Mouse (Mus musculus) kidney, adult 8-10 months (tissue): ENCODE measurements around the gene Gars.
A peak's percentile ranks its signal among the peaks of the same experiment; 100 is the strongest.

ENCODE experiments used
- DNase-seq, 2 experiments: peaks; one replicate each; pipeline ENCODE4 v3.0.0; 2022

The Gars gene

DNA sequence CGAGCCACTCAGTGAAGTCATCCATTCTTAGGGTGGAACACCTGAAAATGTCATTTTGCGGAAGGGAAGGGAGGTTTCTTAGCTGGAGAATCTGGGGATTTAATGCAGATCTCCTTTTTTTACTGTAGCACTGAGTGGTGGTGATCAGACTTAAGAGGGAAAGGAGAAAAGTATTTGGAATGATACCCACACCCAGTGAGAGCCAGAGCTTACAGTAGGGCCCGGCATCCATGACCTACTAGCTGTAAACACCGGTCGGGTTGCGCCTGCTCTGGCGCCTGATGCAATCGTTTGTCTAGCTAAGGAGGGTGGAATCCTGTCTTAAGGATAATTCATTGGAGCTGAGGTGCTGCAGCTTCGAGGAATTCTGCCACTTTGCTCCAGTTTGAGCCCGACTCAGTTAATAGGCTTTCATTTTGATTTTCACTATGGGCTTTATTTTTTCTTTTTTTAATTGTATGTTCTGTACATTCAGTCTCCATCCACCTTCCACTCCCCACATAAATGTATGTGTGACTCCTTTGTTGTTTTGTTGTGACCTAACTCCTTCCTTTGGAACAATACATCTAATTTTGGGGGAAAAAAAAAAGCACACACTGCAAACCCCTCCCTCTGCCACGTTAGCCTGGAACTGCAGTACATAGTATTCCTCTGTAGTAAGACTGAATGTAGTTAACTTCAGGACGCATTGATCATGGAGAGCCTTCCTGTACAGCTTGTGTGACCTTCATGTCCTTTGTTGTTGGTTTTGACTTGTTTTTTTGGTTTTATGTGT lies 1.1 kb downstream of the Gars start:
- DNase-seq: no peak

DNA sequence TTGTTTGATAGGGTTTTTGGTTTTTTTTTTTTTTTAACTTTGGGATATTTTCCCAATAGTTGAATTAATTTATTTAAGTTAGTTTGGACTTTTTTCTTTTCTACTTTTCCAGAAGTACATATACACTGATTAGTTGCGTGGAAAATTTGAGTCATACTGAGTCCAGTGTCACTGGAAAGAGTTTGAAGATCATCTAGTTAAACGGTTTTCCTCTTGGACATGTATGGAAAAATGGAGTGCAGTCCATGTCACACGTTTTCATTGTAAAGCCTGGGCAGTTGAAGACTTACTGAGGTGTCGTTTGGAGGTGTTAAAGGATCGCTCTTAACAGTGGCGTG lies 1.6 kb downstream of the Gars start:
- DNase-seq: no peak

DNA sequence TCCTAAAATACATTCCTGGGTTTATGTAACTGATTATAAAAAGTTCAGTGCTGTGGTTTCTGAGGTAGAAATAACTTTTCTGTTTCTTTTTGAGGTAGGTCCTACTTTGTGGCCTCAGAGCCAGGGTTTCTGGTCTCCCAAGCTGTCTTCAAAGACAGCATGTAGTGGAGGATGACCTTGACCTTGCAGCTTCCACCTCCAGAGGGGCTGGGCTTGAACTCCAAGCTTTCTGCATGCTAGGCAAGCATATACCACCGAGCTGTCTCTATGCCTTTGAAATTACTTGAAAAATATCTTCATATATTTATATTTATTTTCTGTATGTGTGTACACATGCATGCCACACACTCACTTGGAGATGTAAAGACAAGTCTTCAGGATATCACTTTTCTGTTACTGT lies 2.2 kb downstream of the Gars start:
- no peak for DNase-seq

DNA sequence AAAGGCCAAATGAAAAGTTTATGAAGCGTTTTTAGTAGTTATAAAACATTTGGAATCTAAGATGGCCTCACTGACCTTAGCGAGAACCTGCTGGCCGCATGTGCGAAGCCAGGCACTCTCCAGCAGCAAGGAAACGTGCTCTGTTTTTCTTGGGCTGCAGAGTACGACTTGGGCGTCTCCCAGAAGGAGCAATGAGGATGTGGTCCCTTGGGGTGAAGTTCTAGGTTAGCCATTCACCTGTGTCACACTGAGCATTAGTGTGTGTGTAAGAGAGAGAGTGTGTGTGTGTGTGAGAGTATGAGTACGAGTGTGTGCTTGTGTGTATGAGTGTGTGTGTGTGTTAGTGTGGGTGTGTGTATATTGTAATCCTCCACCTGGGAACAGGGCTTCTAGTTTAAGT lies 5.4 kb downstream of the Gars start:
- DNase-seq: no peak

DNA sequence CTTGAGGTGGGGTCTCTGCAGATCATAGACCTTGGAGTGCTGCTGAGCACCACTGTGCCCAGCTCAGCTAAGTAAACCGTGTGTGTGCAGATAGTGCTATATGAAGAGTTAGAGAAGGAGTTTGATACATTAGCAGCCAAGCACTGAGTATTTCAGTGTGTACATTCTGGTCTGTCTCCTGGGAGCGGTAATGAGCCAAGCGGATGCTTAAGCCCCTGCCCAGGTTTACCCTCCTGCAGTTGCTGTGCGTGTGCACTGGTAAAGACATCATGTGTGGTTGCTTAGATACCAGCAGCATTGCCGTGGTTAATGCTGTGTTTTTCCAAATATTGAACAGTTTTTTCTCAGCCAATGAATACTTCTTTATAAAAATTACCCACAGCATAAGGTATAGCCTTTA lies 6.7 kb downstream of the Gars start:
- DNase-seq: no peak

DNA sequence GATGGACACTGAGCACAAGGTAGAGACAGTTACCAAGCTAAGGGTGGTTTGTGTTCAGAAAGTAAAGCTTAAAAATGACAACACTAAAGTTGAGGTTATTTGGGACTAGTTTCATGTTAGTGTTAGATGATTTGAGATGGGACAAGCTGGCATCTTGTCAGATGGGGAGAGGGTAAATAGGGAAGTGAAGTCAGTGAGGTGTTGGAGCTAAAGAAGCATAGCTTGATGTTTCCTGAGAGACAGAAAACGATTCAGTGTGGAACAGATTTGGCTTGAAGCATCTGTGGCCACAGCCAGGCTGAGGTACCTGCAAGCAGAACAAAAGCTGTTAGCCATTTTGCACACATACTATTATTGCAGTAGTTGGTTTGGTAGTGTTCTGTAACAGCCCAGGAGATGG lies 7.5 kb downstream of the Gars start:
- no peak for DNase-seq

DNA sequence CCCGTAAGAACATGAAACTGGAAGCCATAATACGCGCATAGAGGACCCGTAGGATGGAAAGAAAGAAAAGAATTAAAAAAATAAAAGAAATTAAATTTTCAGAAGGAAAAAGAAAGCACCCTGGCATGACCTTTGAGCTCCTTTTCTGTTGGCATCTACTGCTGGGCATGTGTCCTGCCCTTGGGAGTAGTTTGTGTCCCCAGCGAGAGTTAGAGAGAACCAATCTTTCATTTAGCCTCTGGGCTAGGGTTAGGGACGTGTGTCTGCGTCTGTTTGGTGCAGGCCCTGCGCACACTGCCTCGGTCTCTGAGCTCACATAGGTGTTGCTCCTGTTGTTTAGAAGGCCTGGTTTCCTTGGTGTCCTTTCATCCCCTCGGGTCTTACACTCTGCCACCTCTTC lies 11.4 kb downstream of the Gars start:
- no peak for DNase-seq

DNA sequence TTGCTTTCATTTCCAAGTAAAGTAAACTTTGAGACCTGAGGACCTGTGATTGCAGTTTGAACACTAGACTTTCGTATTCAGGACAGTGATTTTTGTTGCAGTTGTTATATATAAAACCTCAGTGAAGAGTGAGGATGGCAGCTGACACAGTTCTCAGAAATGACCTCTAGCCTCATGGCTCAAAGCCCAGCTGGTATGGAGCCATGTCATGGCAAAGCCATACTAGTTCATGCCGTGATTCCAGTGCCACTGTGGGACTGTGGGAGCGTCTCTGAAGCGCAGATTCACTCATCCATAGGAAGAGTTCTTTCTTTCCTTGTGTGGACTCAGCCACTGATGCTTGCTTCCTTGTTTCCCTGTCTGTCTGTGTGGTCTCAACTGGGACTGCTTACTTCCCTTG lies 16.7 kb downstream of the Gars start:
- DNase-seq: no peak

DNA sequence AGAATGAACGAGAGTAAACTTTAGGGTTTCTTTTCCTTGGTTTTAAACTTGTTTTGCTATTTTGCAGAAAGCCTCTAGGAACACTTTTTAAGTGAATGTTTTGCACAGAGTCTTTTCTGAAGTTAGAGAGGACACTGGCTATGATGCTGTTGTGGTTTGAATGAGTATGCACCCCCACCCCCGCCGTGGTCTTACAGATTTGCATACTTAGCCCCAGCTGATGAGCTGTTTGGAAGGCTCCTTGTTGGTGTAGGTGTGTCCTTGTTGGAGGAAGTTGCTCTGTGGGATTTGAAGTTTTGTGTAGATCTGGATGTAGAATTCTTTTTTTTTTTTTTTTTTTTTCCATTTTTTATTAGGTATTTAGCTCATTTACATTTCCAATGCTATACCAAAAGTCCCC lies 19.6 kb downstream of the Gars start:
- no peak for DNase-seq

DNA sequence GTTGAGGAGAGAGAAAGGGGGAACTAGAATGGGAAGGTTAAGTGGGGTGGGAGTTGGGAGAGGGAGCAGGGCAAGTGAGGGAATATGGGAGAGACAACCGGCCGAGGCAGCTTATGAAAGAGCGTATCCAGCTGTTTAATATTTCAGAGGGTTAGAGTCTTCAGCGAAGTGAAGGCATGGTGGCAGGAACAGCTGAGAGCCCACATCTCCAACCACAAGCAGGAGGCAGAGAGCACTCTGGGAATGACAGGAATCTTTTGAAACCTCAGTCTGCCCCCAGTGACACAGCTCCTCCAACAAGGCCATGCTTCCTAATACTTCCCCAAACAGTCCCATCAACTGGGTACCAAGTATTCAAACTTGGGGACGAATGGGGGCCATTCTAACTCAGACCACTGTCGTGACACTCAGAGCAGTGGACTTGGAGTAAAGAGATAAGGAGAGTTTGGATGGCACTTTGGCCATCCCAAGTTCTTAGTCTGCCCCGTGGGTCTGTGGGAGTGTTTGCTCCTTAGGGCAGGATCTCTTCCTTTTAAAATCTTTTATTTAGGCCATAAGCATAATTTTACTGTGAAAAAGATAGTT lies 22.5 kb downstream of the Gars start:
- DNase-seq: no peak

DNA sequence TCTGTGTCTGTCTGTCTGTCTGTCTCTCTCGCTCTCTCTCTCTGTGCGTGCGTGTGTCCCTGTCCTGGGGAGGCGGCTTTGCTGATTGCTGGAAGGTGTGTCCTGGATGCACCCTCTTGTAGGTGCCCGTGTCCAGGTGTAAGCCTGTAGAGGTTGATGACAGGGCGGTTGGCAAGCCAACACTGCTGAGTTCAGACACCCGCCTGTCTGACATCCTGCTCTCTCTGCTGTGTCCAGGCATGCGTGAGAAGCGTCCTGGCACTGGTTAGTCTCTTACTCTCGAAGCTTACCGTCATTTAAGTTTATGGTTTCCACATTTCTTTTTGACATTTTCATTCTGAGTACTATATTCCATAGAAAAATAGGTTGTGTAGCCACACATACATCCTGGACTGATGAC lies 23.5 kb downstream of the Gars start:
- no peak for DNase-seq

DNA sequence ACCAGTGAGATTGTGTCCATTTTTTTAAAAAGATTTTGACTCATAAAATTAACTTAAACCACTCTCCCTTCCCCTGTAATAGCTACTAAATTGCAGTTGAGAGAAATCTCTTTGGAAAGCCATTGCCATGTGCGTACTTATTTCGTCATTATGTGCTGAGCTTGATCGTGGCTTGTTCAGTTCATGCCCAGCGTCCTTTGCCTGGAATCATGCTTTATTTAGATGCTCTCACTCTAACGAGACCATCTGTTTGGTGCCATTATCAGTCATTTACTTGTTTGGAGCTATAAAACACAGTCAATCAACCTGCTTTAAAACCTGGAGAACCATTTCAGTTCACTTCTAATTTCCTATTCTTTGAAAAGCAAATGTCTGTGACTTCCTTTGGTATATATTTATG lies 24.4 kb downstream of the Gars start:
- DNase-seq: no peak

DNA sequence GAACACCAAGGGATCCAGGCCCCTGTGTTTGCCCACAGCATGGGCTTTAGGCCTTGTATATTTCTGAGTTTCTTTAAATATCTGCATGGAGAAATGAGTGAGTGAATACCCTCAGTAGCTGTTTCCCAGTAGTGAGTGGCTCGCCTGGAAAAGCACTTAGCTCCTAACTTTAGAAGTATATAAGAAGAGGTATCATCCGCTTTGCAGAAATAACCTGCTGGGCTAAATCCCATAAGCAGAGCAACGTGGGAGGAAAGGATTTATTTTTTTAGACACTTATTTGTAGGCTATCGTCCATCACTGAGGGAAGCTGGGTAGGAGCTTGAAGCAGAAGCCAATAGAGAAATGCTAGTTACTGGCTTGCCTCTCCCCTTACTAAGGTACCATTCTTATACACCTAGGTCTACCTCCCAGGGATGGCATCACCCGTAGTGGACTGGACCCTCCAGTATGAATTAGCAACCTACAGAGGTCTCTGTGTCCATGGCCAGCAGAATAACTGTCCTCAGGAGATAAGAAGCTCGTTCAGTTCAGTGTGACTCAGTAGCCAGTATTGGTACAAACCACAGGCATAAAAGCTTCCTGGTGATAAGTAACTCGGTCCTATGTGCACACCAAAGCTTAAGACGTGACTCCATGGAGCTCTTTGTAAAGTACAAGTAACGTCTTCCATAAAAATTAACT lies 26.1 kb downstream of the Gars start:
- DNase-seq: no peak

DNA sequence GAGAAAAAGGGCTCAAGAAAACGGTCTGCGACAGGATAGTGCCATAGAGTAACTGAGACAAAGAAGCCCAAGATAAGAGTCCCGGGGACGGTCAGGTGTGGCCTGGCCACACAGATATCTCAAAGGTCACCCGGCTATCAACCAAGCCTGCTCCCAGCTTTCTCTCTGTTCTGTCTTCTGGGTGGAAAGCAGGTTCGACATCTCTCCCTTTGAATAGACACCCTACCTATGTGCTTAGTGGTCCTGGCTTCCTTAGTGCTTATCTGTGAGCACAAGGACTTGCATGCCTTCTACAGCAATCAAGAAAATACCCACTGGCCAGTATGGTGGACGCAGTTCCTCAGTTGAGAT lies 26.6 kb downstream of the Gars start:
- no peak for DNase-seq

DNA sequence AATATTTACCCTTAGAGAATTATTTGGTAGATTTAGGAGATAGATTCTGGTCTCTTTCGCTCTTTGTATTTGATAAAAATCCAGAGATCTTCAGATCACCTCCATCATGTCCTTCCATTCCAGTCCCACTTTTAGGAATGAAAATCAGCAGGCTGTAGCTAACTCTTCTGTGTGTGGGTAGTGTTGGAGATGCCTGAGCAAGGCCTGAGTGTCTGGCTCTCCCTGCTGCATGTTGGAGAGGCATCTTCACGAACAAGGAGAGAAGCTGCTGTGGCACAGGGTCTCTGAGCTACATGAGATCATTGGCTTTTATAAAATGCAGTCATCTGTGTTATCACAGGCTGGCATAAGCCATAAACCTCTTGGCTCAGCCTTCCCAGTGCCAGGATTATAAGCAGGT lies 28.1 kb downstream of the Gars start:
- DNase-seq: no peak

DNA sequence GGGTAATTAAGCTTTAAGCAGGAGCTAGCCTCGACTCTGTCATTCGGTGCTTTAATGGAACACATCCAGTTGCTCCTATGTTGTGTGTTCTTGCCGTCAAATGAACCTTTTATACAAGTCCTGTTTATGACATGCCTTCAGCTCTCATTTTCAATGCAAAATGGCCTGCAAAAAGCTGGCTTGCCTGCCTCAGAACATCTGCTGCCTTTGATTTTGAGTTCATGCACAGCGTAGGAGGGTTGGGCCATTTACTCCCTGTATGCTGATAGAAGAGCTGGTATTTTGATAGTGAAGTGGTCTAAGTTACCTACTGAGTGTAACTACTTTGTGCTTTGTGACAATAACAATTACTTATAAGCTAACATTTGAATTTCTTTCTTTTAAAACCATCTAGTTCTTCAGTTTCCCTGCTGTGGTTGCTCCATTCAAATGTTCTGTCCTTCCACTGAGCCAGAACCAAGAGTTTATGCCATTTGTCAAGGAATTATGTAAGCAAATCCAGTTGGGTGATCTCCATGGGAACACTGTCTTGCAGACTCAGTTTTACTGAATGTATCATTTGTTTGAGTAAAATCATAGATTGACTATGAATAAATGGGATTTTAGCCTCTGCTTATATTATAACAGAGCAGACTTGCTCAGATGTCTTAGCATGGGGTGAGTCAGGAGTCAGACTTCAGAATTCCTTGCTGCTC lies 38.9 kb downstream of the Gars start:
- DNase-seq: no peak

DNA sequence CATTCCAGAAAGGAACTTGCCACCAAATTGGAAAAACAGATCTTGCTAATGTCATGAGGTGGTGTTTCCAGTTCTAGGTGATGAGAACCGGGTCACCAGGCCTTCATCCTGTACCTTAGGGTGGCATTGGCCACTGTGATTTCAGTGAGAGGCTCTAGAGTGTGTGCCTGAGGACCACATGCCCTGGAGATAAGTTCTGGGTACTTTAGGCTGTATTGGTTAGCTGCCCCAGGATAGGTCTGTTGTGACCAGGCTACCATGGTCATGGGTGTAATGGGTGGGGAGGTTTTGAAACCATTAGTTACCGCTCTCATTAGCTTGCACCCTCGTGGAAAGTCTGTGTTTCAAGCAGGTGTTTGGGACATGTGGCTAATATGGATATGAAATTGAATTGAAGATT lies 43.6 kb downstream of the Gars start:
- no peak for DNase-seq

DNA sequence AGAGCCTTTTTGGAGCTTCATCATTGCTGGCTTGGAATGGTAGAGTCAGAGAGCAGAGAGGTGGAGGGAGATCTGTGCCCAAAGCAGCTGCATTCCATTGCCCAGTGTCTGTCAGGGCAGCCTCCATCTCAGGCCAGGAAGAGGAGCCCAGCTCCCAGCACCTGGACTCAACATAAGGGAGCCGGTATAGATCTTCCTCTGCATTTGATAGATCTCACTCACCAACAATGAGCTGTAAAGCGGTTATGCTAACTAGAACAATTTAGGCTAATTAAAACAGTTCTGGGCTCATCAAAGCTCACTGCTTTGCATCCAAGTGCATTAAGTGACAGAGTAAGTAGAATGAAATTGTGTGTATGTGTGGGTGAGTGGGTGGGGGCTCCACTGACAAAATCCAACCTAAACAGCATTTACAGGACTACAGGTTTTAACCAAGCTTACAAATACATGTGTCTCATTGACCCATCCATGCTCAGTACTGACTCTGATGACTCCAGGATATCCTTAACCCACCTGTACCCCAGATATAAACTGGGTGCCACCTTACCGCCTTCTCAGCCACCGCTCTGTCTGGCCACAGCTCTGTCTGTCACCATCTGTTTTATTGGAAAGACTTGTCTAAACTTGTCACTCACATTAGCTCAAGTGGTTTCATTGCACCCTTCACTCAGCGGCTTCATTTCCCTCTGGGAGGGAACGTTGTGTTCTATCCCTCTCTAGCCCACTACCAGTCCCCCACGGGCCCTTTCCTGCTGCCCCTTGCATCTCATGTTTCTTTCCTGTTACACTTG lies 44.6 kb downstream of the Gars start:
- no peak for DNase-seq

DNA sequence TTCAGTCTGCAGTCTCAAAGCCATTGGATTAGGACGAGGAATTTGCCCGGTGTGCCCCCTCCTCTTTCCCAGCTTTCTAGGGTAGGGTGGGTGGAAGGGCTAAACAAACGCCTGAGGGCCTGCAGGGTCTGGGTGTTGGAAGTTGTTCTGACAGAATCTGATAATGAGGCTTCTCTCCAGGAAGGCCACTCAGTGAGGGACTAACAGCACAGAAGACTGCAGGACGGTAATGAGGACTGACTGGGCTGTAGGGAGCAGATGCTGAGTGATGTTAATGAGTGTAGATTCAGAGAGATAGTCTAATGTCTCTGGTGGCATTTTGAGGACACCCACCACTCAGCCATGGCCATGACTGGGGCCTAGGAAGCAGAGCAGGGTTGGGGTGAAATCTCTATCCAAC lies 49.5 kb downstream of the Gars start:
- DNase-seq: no peak

DNA sequence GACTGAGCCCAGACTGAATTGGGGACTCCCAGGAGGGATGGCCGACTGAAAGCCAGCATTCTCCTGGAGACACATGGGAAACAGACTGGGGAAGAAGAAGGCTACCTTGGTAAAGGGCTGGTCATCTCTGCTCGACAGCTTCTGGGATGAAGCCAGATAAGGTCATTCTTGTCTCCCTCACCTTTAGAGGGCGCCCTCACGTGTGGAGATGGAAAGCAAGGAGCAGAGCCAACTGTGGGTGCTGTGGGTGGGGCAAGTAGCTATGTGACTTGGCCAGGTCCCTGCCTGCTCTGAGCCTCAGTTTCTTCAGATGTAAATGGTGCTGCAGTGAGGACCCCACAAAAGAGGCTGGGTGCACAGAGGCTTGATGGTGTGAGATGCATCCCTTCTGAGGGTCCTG lies 52.8 kb downstream of the Gars start:
- DNase-seq: peak in 1 of 2 experiments; percentile 25

DNA sequence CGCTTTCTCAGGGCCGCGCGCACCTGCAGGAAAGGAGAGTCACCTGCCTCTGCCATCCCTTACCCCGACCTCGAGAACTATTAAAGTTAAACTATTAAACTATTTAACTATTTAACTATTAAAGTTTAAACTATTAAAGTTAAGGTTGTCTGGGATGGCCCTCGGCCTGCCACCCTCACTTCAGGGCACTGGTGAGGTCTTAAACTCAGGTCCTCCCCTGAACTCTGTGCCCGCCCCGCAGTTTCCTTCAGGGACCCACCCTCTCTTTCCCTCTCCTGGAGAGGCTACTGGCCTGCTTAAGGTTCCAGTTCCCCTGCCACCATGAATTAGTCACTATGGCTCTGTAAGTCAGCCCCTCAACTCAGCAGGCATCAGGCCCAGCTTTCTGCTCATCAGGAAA lies 53.6 kb downstream of the Gars start:
- DNase-seq: peak; percentile 2 to 55

DNA sequence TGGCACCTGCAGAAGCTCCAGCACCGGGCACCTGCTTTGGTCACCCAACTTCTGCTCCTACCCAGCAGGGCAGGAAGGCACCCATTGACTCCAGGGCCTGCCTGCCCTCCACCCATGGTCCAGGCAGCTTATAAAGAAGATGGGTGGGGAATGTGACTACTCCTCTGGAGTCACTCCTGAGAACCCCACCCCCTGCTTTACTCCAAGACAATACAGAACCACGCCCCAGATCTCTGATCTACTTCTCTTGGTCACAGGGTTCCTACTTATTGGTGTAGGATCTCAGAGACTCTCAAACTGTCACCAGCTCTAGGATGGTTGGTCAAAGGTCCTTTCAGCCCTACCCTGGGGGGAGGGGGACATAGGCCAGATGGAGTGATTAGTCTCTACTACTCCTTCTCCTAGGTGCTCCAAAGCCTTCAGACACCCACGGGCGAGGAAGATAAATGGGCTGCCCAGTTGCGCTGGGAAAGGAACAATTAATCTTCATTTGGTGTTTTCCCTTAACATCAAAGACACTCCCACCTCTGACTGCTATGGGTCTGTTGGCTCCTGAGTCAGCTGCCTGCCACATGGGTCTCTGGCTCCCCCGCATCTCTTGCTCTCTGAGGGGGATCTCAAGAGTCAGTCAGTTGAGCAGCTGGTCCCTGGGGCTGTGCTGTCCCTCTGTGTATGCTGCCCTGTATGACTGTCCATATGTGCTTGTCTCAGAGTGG lies 55.8 kb downstream of the Gars start:
- DNase-seq: no peak

DNA sequence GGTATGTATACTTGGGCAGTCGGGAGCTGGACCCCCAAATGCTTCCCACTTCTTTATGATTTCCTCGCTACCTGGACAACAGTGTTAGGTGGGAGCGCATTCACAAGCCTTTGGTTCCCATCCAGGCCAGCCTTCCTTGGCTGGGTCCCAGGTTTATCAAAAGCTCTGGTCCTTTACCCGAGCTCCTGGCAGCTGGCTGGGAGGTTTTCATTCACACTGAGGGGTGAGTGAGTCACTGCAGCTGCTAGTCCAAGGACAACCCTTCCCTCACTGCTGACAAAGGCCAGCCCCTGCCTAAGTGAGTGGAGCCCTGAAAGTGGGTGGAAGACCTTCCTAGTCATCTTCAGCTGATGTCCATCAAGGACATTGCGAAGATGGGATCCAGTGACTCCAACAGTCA lies 60.2 kb downstream of the Gars start:
- no peak for DNase-seq
